Mouse (Mus musculus) kidney, postnatal 25 days (tissue): Measurements from ENCODE around the gene Foxs1.

Experiments
- DNase-seq, 2 experiments: peaks; one replicate each; pipeline ENCODE4 v3.0.0; 2021; ENCODE audit warnings: mixed read lengths in 2 of 2

Gene Foxs1

GRCm38 (mm10) chr2:152928219-152928987, 4.6 kb downstream of the Foxs1 start:
- DNase-seq: no peak

- DNase-seq: no peak
Observed at GRCm38 (mm10) chr2:152927371-152927770, 5.6 kb downstream of the Foxs1 start.

GRCm38 (mm10) chr2:152926896-152927295, 6.1 kb downstream of the Foxs1 start:
- DNase-seq: no peak

GRCm38 (mm10) chr2:152925189-152925872, 7.7 kb downstream of the Foxs1 start:
- peak; percentile 69 to 85 for DNase-seq

GRCm38 (mm10) chr2:152924543-152924942, 8.5 kb downstream of the Foxs1 start:
- no peak for DNase-seq

GRCm38 (mm10) chr2:152924128-152924527, 8.9 kb downstream of the Foxs1 start:
- no peak for DNase-seq

- DNase-seq: no peak
Observed at GRCm38 (mm10) chr2:152923621-152924020, 9.4 kb downstream of the Foxs1 start.

GRCm38 (mm10) chr2:152922376-152922775, 10.6 kb downstream of the Foxs1 start:
- no peak for DNase-seq

- no peak for DNase-seq
Observed at GRCm38 (mm10) chr2:152917671-152918070, 15.3 kb downstream of the Foxs1 start.

- DNase-seq: no peak
Observed at GRCm38 (mm10) chr2:152916111-152916510, 16.9 kb downstream of the Foxs1 start.

- DNase-seq: no peak
Observed at GRCm38 (mm10) chr2:152915453-152915852, 17.6 kb downstream of the Foxs1 start.

- DNase-seq: peak; percentile 84 to 85
Observed at GRCm38 (mm10) chr2:152914310-152915120, 18.5 kb downstream of the Foxs1 start.

GRCm38 (mm10) chr2:152913471-152913870, 19.5 kb downstream of the Foxs1 start:
- DNase-seq: no peak

GRCm38 (mm10) chr2:152911432-152911831, 21.6 kb downstream of the Foxs1 start:
- DNase-seq: no peak

- DNase-seq: no peak
Observed at GRCm38 (mm10) chr2:152911031-152911430, 22.0 kb downstream of the Foxs1 start, which contains the start of gene Mylk2. Gene Mylk2 (plus strand): TSS chr2:152911352.

- no peak for DNase-seq
Observed at GRCm38 (mm10) chr2:152909848-152910247, 23.2 kb downstream of the Foxs1 start.

- no peak for DNase-seq
Observed at GRCm38 (mm10) chr2:152907114-152907943, 25.7 kb downstream of the Foxs1 start.

- DNase-seq: no peak
Observed at GRCm38 (mm10) chr2:152906274-152907037, 26.6 kb downstream of the Foxs1 start.

GRCm38 (mm10) chr2:152905036-152905829, 27.8 kb downstream of the Foxs1 start:
- no peak for DNase-seq

GRCm38 (mm10) chr2:152904127-152904643, 28.8 kb downstream of the Foxs1 start:
- DNase-seq: no peak
